Mouse (Mus musculus) CH12.LX (cell line): ENCODE measurements around the gene Cd7.

ENCODE experiments used
- CTCF ChIP-seq, 2 experiments: IDR thresholded peaks in 1 of 2; conservative IDR thresholded peaks in 1 of 2; 2 replicates each; pipeline ENCODE4 v1.5.1; 2011 to 2012; ENCODE audit warnings: low read depth in 2 of 2, low read length in 2 of 2, improper control_type of control experiment in 1 of 2, inconsistent platforms in 1 of 2, mild to moderate bottlenecking in 1 of 2, moderate library complexity in 1 of 2
- MAFK ChIP-seq: IDR thresholded peaks from 2 replicates; pipeline ENCODE4 v1.6.1; 2011; ENCODE audit warnings: low read length, improper control_type of control experiment; ENCODE audit not compliant: insufficient replicate concordance
- NRF1 ChIP-seq: IDR thresholded peaks from 2 replicates; pipeline ENCODE4 v1.6.1; 2014; ENCODE audit warnings: low read depth, mild to moderate bottlenecking, inconsistent platforms, low read length, improper control_type of control experiment, moderate library complexity
- POLR2A ChIP-seq: IDR thresholded peaks from 2 replicates; pipeline ENCODE4 v1.6.1; 2011; ENCODE audit warnings: low read depth, mild to moderate bottlenecking, improper control_type of control experiment, low read length
- TBP ChIP-seq: conservative IDR thresholded peaks from 2 replicates; pipeline ENCODE4 v1.6.1; 2011; ENCODE audit warnings: low read depth, low read length, improper control_type of control experiment
- TCF12 ChIP-seq: IDR thresholded peaks from 2 replicates; pipeline ENCODE4 v1.6.1; 2014; ENCODE audit warnings: low read depth, mild to moderate bottlenecking, inconsistent platforms, low read length, improper control_type of control experiment
- USF1 ChIP-seq: IDR thresholded peaks from 2 replicates; pipeline ENCODE4 v1.6.1; 2014; ENCODE audit warnings: low read depth, mild to moderate bottlenecking, inconsistent platforms, low read length, improper control_type of control experiment
- ZMIZ1 ChIP-seq: IDR thresholded peaks from 2 replicates; pipeline ENCODE4 v1.6.1; 2012; ENCODE audit warnings: low read depth, mild to moderate bottlenecking, inconsistent platforms, low read length, improper control_type of control experiment

DNA sequence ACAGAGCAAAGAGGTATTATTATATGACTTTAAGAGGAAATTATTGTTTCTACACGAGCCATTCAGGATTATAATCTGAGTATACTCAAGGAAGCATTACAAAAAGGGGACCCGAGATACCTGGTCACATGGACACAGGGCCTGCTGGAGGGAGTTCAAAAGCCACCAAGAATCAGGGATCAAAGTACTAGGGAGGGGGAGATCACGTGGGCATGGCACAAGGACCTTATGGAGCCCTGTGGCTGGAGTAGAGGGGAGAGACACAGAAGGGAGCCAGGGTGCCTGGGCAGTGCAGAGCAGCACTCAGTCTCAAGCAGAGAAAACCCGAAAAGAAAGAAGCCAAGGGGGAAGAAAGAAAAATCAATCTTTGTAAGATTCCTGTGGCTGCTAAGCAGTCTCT lies 13.2 kb upstream of the Cd7 start:
- TF ChIP-seq CTCF (conservative IDR thresholded peaks at IDR 0.05 in 1 of 2, IDR thresholded peaks at IDR 0.05 in 1 of 2; ENCODE audit: low read depth in 2 of 2, low read length in 2 of 2) (no peak), USF1 (no peak), NRF1 (no peak), ZMIZ1 (no peak), TBP (no peak), TCF12 (no peak), POLR2A (no peak), MAFK (no peak)
